Mouse (Mus musculus) cerebellum, adult 9-11 months (tissue): ENCODE results near the gene Zdhhc9.
"Not testable (repeated sequence)": the region's sequence is repeated elsewhere in the genome, so short reads cannot be mapped to it uniquely, and the experiment has no call there.

Source experiments
- DNase-seq: peaks from one replicate; pipeline ENCODE4 v3.0.0; 2022

Gene Zdhhc9

GRCm38 (mm10) chrX:48208519-48209185 lies at the start of gene Zdhhc9:
Gene Zdhhc9 (minus strand): TSS chrX:48208878.
- peak; percentile 86 for DNase-seq

GRCm38 (mm10) chrX:48257011-48257410 lies 48.3 kb upstream of the Zdhhc9 start:
- DNase-seq: no peak

DNA sequence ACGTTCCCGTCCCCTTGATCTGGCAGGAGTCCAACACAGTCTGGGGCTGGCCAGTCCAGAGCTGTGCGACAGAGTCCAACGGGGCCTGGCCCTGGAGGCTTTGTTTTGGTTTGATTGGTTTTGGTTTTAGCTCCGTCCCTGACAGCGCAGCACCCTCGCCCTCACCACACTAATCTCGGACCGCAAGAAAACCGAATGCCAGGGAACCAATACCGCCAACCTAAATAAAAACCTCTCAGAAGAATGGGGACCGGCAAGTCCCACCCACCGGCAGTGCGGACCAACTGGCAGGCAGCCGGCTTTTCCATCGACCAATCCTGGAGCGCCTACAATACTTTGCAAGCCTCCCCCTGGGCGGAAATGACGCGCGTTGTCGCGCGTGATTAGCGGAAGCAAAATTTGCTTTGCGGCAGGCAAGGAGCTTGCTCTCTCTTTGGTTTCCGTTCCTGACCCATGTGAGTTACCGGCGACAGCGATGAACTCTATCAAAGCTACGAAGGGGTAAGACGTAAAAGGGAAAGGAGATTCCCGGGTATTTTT lies 47.9 kb upstream of the Zdhhc9 start, which contains the start of gene Utp14a:
TSS of gene Utp14a (plus strand) at position 395 of the 540 bp plus-strand sequence.
- peak; percentile 95 for DNase-seq

DNA sequence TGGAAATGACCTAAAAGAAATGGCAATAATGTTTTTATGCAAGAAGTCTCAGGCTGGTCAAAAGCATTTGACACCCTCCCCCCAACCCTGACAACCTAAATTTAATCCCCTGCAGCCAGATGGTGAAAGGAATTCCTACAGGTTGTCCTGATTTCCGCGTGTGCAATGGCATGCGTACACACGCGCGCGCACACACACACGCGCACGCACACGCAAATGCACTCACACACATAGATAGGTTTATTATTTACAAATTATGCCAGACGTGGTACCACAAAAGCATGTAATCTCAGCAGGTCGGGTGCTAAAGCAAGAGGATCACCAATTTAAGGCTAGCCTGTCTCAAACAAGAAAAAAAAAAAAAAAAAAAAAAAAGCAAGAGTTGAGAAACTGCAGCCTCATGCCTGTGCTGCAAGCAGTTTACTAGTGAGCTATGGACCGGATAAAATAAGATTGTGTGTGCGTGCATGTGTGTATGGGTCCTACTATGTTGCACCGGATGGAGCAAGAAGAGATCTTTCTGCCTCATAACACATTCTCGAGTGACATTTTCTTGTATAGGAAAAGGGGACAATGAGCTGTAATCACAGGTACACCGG lies 47.3 kb upstream of the Zdhhc9 start:
- peak; percentile 39 for DNase-seq

DNA sequence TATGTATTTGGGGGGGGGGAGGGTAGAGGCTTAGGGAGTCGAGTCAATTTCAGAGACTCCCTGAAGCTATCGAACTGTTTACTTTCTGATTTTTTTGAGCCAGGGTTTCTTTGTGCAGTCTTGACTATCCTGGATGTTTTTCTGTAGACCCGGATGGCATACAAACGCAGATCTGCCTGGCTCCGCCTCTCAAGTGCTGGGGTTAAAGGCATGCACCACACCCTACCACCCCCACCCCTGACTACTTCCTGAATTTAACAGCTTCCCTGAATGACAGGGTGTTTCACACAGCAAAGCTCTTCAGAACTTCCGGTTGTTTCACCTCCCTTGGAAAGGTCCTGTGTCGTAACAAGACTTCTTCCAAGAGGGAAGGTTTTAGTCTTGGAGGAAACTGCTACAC lies 25.7 kb upstream of the Zdhhc9 start:
- DNase-seq: no peak

GRCm38 (mm10) chrX:48226225-48226624 lies 17.5 kb upstream of the Zdhhc9 start:
- DNase-seq: no peak

DNA sequence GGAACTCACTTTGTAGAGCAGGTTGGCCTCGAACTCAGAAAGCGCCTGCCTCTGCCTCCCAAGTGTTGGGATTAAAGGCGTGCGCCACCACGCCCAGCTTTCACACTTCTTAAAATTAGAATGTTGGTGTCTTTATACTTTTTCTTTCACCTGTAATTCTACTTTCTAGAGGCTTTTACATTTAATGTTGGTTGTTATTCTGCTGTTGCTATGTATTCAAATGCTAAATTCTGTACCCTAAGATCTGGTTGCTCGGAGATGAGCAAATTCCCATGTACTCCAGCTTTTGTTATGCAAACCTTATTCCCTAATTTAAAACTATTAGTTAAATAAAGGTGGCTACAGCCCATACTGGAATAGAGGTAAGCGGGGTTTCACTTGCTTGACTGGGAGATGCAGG lies 14.0 kb upstream of the Zdhhc9 start:
- no peak for DNase-seq

DNA sequence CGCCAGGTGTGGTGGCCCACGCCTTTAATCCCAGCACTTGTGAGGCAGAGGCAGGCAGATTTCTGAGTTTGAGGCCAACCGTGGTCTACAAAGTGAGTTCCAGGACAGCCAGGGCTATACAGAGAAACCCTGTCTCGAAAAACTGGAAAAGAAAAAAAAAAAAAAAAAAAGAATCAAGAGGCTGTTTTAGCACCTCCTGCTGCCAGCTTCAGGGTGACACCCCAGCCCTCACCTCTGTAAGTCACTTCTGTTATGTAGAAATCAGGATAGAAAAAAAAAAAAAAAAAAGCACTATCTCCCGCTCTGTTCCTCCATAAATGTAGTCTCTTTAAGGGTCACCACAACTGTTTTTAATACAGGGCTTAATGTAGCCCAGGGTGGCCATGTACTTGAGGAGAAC lies 10.8 kb upstream of the Zdhhc9 start:
- DNase-seq: no peak

GRCm38 (mm10) chrX:48209746-48210145 lies 1.1 kb upstream of the Zdhhc9 start:
- DNase-seq: not testable (repeated sequence)

DNA sequence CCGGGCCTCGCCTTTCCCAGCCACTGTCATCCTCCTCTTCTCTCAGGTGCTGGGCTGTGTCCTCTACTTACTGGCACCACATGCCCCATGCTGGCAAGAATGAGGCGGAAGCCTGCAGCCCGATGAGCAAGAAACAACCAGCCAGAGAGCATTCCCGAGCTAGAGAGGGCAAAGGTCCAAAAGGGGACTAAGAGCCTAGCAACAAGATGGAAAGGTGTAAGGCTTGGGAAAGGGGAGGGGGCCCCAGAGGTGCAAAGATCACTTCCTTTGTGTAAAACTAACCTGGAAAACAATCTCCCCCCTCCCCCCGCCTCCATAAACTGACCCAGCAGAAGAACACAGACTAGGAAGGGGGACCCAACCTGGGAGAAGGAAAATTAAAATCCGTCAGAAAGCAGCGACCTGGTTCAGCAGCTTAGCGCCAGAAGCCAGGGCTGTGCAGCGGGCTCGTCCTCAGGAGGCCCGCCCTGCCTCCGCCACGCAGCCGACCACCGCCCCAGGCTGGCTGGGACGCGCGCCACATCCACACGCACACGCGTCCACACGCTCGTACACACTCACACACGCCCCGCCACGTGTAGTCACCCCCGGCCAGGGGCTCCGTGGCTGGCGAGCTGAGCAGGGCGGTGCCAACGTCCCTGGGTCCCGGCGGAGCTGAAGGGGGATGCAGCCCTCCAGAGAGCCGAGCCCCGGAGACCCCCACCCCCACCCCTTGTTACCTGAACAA lies 754 bp downstream of the Zdhhc9 start:
- DNase-seq: peak; percentile 67

DNA sequence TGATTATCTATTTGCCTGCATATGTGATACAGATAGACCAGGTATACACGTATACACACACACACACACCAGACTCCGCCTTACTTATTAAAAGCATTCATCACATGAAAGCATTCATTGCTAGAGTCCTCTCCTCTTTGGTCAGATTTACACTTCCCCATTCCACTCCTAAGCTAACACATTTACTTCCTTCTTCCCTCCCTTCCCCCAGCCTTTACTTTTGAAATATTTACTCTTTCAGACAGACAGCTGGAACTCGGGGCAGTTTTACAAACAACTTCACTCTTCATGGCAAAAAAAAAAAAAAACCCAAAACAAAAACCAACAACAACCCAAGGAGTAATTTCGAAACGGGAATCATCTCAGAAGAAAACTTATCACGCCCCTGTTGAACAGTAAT lies 4.2 kb downstream of the Zdhhc9 start:
- DNase-seq: no peak

DNA sequence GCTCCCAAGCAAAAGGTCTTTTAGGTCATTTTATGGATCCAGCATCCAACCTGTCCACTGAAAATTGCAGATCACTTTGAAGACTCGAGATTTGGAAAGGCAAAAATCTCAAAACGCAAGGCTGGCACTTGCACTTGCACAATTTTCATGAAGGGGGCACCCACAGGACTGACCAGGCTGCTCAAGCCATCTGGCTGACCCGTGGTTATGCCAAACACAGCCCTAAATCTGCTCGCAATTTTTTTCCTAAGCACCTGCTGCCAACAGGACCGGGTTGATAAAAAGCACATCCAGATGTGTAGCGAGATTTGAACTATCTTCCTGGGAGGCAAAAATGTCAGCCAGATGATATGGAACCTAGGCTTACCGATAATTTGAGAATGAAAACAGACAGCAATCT lies 4.9 kb downstream of the Zdhhc9 start:
- DNase-seq: peak; percentile 65

DNA sequence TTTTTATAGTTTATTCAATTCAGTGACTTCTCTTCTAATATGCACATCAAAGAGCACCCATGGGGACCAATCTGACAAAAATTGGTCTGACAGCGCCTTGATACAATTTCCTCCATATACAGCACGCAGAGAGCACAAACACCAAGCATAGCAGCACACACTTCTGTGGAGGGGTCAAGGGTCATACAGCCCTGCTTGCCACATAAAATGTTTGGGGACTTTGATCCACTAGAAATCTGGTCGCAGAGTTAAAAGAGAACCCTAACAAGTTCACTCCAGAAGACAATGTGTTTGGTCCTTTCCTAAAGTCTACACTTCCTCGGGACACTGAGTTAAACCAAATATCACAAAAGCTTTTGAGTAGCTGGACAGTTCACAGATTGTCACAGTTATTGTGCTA lies 5.7 kb downstream of the Zdhhc9 start:
- no peak for DNase-seq

- no peak for DNase-seq
Measured at GRCm38 (mm10) chrX:48202436-48202835, 6.2 kb downstream of the Zdhhc9 start.

DNA sequence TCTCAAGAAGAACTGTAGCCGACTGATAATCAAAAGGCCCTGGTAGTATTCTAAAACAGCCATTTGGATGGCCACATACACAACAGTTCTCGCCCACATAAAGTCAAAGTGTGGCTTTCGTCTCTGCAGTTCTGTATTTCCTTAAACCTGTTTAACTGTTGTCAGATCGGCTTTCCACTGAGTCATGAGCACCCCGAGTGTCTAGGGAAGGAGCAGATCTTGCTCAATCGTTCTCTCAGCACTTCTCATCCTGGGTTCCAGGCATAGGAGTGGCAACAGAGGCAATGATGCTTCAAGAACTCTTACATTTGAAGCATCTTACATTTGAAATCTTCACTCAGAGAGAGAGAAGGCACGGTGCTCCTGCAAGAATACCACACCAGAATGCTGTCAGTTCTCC lies 6.7 kb downstream of the Zdhhc9 start:
- no peak for DNase-seq

DNA sequence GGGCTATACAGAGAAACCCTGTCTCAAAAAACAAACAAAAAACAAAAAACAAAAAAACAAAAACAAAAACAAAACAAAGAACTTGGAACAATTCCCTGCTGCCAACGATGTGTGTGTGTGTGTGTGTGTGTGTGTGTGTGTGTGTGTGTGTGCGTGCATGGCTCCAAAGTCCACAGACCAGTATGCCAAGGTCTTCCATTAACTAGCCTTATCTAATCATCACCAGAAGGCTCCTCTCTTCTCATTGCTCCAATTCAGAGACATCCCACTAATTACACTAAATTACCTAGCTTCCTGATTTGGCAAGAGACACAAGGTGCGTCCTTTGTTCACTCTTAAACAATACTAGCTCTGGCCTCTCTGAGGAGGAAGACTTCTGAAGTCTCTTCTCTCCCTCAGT lies 8.0 kb downstream of the Zdhhc9 start:
- no peak for DNase-seq

GRCm38 (mm10) chrX:48199026-48199425 lies 9.7 kb downstream of the Zdhhc9 start:
- DNase-seq: no peak

- DNase-seq: no peak
Measured at GRCm38 (mm10) chrX:48197856-48198255, 10.8 kb downstream of the Zdhhc9 start.

DNA sequence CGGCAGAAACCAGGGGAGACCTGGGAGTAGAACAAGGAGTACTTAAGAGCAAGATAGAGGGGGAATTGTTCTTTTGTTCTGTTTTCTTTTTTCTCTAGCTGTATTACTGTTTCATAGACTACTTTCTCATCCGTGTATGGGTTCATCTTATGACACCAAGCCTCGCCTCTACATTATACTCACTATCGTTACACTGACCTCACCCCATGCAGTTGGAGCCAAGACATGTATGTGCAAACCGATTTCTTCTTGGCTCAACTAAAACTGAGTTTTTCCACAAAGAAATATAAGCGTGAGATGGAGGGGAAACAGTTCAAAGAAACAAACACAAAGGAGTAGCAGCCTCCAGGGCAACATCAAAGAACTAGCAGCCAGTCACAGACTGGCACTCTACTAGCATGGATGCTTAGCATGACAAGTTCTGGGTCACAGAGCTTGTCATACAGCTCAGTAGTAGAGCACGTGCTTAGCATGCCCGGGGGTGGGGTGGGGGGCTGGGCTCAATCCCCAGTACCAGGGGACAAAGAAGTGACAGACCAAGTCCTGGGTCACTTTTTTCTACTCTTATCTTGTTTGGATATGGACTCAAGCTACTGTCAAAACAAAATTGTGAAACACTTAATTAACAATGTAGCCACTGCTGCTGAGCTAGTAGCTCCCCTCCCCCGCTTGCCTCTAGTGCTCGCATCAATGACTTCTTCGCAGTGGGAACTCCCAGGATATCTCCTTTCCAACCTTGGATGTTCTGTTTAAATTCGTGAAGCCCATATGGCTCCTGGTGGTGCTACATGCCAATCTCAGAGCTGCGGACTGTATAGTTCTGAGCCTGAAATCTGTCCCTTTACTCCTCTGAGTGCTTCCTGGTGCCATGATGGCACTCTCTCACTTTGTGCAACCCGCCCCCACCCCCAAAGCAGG lies 15.2 kb downstream of the Zdhhc9 start:
- DNase-seq: no peak

DNA sequence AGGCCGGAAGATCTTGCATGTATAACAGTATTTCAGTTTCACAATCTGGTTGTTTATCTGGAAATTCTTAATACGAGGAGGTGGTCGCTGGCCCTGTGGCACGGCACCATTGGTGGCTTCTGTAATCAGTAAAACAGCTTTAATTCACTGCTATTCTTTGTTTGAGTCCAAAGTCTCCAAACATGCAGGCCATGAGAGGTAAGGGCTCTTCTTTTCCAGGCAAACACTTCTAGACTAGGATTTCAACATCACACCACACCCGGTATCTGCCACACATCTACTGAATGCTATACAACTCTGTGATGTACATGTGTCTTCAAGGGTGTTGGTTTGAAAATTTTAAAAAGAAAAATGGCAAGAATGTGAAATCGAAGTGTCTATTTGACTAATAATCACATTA lies 17.4 kb downstream of the Zdhhc9 start:
- DNase-seq: no peak

GRCm38 (mm10) chrX:48184703-48185102 lies 24.0 kb downstream of the Zdhhc9 start:
- no peak for DNase-seq

DNA sequence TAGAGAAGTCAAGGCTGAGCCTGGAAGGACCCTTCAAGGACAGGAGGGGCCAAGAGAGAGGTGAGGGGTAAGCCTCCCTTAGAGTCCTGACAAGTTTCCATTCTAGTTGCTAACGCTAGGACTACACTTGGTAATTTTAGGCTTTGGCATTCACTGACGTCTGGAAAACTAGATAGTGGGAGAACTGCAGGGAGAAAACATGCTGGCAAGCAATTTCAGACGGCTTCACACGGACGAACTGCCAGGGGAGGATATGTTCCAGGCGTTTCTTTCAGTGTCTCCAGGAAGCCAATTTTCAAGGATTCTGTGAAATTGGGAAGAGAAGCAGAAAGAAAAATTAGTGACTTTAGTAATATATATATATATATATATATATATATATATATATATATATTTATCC lies 26.8 kb downstream of the Zdhhc9 start:
- no peak for DNase-seq

DNA sequence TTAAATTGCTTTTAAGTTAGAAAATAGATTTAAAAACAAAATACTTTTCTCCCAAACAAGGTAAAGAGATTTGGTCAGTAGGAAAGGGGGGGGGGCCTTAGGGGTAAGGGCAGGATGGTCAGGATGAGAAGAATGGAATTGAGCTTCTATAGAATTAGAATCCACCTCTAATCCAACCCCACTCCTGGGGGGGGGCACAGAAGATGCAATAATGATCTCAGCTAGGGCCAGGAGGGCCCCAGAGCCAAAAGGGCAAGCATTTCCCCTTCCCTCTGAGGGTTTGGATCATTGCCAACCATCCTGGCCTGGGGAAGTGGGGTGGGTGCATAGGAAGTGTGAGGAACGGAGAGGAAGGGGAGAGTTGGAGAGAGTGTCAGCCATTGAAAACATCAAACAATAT lies 38.3 kb downstream of the Zdhhc9 start:
- no peak for DNase-seq
